Comparison of ENCODE assay signal across 28 mouse cellular contexts in genomic region chr15:80047242-80047641, GRCm38 (mm10).
"Had no signal": no experiment of that assay in that cellular context is flagged by ENCODE, and none has a peak within 500 bp of the region (broad histone marks: within the 10 kb centered on the region; RNA-seq: fewer than 3 reads in every experiment).

No protein-coding gene starts in this region.

- H3K27me3 ChIP-seq: limb, embryonic 12.5 days; limb, embryonic 13.5 days; limb, embryonic 15.5 days; liver, embryonic 15.5 days; lung, embryonic 15.5 days; midbrain, embryonic 13.5 days; midbrain, embryonic 15.5 days had no signal

- H3K27ac ChIP-seq: left cerebral cortex, adult 2 months; limb, embryonic 10.5 days; limb, embryonic 12.5 days; limb, embryonic 13.5 days; limb, embryonic 15.5 days; liver, embryonic 13.5 days; liver, embryonic 14.5 days; liver, embryonic 15.5 days; lung, embryonic 15.5 days; macrophage; midbrain, embryonic 10.5 days; midbrain, embryonic 12.5 days; midbrain, embryonic 13.5 days; midbrain, embryonic 15.5 days had no signal

- H3K36me3 ChIP-seq: limb, embryonic 10.5 days; limb, embryonic 12.5 days; limb, embryonic 13.5 days; limb, embryonic 15.5 days; liver, embryonic 13.5 days; liver, embryonic 15.5 days; lung, embryonic 15.5 days; midbrain, embryonic 10.5 days; midbrain, embryonic 12.5 days; midbrain, embryonic 13.5 days; midbrain, embryonic 15.5 days had no signal

- H3K9ac ChIP-seq: limb, embryonic 12.5 days; limb, embryonic 13.5 days; limb, embryonic 15.5 days; liver, embryonic 13.5 days; liver, embryonic 14.5 days; liver, embryonic 15.5 days; lung, embryonic 14.5 days; lung, embryonic 15.5 days; midbrain, embryonic 12.5 days; midbrain, embryonic 13.5 days; midbrain, embryonic 15.5 days had no signal

- DNase-seq: left cerebral cortex, postnatal 4 days; liver, embryonic 13.5 days; lung, adult 18-20 months; lung, adult 2 months; lung, embryonic 14.5 days; lung, postnatal 10 days; lung, postnatal 14 days; lung, postnatal 36 days; lung, postnatal 4 days; midbrain, embryonic 14.5 days had no signal

- ATAC-seq: lung, postnatal 0 days; midbrain, embryonic 13.5 days; midbrain, embryonic 15.5 days; midbrain, embryonic 16.5 days had no signal

- H3K9me3 ChIP-seq: limb, embryonic 10.5 days; limb, embryonic 15.5 days; liver, embryonic 13.5 days; midbrain, embryonic 10.5 days; midbrain, embryonic 15.5 days had no signal

- H3K4me2 ChIP-seq: limb, embryonic 12.5 days; limb, embryonic 13.5 days; limb, embryonic 15.5 days; liver, embryonic 13.5 days; liver, embryonic 15.5 days; lung, embryonic 14.5 days; lung, embryonic 15.5 days; midbrain, embryonic 11.5 days; midbrain, embryonic 12.5 days; midbrain, embryonic 13.5 days; midbrain, embryonic 15.5 days had no signal

- H3K4me3 ChIP-seq: left cerebral cortex, adult 2 months; limb, embryonic 10.5 days; limb, embryonic 12.5 days; limb, embryonic 13.5 days; limb, embryonic 15.5 days; liver, embryonic 13.5 days; liver, embryonic 15.5 days; lung, embryonic 15.5 days; megakaryocyte, embryonic 14.5 days; midbrain, embryonic 10.5 days; midbrain, embryonic 12.5 days; midbrain, embryonic 13.5 days; midbrain, embryonic 15.5 days; myocyte had no signal

- H3K4me1 ChIP-seq: midbrain, embryonic 10.5 days; midbrain, embryonic 12.5 days; midbrain, embryonic 13.5 days; midbrain, embryonic 15.5 days had no signal
